35 mouse cellular contexts compared by ENCODE assay signal in the genomic region with DNA sequence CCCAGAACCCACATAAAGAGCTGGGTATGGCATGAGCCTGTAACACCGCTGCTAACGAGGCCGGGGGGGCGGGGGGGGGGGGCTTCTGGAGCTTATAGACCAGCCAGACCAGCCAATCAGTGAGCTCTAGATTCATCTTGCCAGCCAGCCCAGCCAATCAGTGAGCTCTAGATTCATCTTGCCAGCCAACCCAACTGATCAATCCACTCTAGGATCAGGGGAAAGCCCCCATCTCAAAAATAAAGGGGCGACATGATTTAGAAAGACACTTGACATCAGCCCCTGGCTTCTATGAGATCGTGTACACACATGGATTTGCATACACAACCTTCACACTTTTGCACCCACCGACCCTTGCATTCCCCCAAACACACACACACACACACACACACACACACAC. TPM values are rescaled to one million over a fixed set of nuclear protein-coding genes. Genes with fewer than 3 reads are reported as not detected.
"Had no signal": no experiment of that assay in that cellular context is flagged by ENCODE, and none has a peak within 500 bp of the region (broad histone marks: within the 10 kb centered on the region; RNA-seq: fewer than 3 reads in every experiment).

No protein-coding gene starts in this region.

- H3K9me3 ChIP-seq: embryonic facial prominence, embryonic 10.5 days; embryonic facial prominence, embryonic 12.5 days; embryonic facial prominence, embryonic 13.5 days; embryonic facial prominence, embryonic 15.5 days; forebrain, embryonic 10.5 days; forebrain, embryonic 12.5 days; forebrain, embryonic 13.5 days; forebrain, embryonic 15.5 days; heart, embryonic 10.5 days had no signal

- H3K27ac ChIP-seq: embryonic facial prominence, embryonic 10.5 days; embryonic facial prominence, embryonic 12.5 days; embryonic facial prominence, embryonic 13.5 days; embryonic facial prominence, embryonic 15.5 days; forebrain, embryonic 10.5 days; forebrain, embryonic 12.5 days; forebrain, embryonic 13.5 days; forebrain, embryonic 15.5 days; gastrocnemius, adult 2 months; heart, adult 2 months; heart, embryonic 10.5 days had no signal

- ATAC-seq: forebrain, embryonic 13.5 days; forebrain, embryonic 14.5 days; forebrain, embryonic 15.5 days; forebrain, embryonic 16.5 days; forebrain, postnatal 0 days had no signal

- DNase-seq: cerebellum, adult 9-10 months; cerebellum, adult 9-11 months; cerebellum, postnatal 10 days; cerebellum, postnatal 14 days; cerebellum, postnatal 25 days; cerebellum, postnatal 36 days; embryo, embryonic 11 days; forebrain, postnatal 0 days; gastrocnemius, adult 2 months; gastrocnemius, postnatal 10 days; gastrocnemius, postnatal 14 days; gastrocnemius, postnatal 25 days; gastrocnemius, postnatal 36 days; heart, adult 11 months; heart, adult 18-20 months; heart, adult 2 months had no signal

- H3K4me2 ChIP-seq: embryonic facial prominence, embryonic 12.5 days; embryonic facial prominence, embryonic 13.5 days; embryonic facial prominence, embryonic 15.5 days; forebrain, embryonic 12.5 days; forebrain, embryonic 13.5 days; forebrain, embryonic 15.5 days had no signal

- H3K36me3 ChIP-seq: embryonic facial prominence, embryonic 10.5 days; embryonic facial prominence, embryonic 12.5 days; embryonic facial prominence, embryonic 13.5 days; embryonic facial prominence, embryonic 15.5 days; forebrain, embryonic 10.5 days; forebrain, embryonic 12.5 days; forebrain, embryonic 15.5 days; heart, embryonic 10.5 days had no signal

- H3K4me3 ChIP-seq: embryonic facial prominence, embryonic 10.5 days; embryonic facial prominence, embryonic 12.5 days; embryonic facial prominence, embryonic 13.5 days; embryonic facial prominence, embryonic 15.5 days; erythroblast, embryonic 14.5 days; forebrain, embryonic 10.5 days; forebrain, embryonic 12.5 days; forebrain, embryonic 13.5 days; forebrain, embryonic 15.5 days; gastrocnemius, adult 2 months; heart, adult 2 months; heart, embryonic 10.5 days had no signal

- H3K9ac ChIP-seq: embryonic facial prominence, embryonic 12.5 days; embryonic facial prominence, embryonic 13.5 days; embryonic facial prominence, embryonic 15.5 days; forebrain, embryonic 12.5 days; forebrain, embryonic 13.5 days; forebrain, embryonic 15.5 days; forebrain, postnatal 0 days had no signal

- H3K27me3 ChIP-seq: embryonic facial prominence, embryonic 12.5 days; embryonic facial prominence, embryonic 13.5 days; embryonic facial prominence, embryonic 15.5 days; forebrain, embryonic 12.5 days; forebrain, embryonic 13.5 days; forebrain, embryonic 15.5 days had no signal

RNA-seq across cellular contexts. Expression of gene Ackr3, which starts 23.3 kb away (rescaled TPM):
- total RNA-seq: common myeloid progenitor, adult 5-6 weeks; granulocyte monocyte progenitor cell, adult 5-6 weeks had no signal
- polyA plus RNA-seq: erythroblast, embryonic 14.5 days had no signal

RNA-seq across cellular contexts. Expression of gene Iqca, which starts 27.3 kb away (rescaled TPM):
- total RNA-seq: common myeloid progenitor, adult 5-6 weeks; gastrocnemius, adult 18-20 months; gastrocnemius, adult 2 months; gastrocnemius, adult 8-10 months; gastrocnemius, postnatal 10 days; gastrocnemius, postnatal 25 days; gastrocnemius, postnatal 36 days; gastrocnemius, postnatal 4 days; granulocyte monocyte progenitor cell, adult 5-6 weeks; heart, adult 2 months; heart, adult 8-10 months had no signal
- polyA plus RNA-seq: embryonic facial prominence, embryonic 11.5 days; erythroblast, embryonic 14.5 days had no signal
